Mouse (Mus musculus) layer of hippocampus, postnatal 14 days (tissue): ENCODE measurements at regions not wholly inside any gene's neighbourhood (a gene's known extent, or its start where the extent isn't known, plus 50 kb on each side); places are given as distances from the start of the nearest gene placed in this dataset.

ENCODE experiments used
- DNase-seq, 2 experiments: peaks; one replicate each; pipeline ENCODE4 v3.0.0; 2021 to 2022; ENCODE audit warnings: low spot score in 2 of 2, mixed read lengths in 1 of 2

DNA sequence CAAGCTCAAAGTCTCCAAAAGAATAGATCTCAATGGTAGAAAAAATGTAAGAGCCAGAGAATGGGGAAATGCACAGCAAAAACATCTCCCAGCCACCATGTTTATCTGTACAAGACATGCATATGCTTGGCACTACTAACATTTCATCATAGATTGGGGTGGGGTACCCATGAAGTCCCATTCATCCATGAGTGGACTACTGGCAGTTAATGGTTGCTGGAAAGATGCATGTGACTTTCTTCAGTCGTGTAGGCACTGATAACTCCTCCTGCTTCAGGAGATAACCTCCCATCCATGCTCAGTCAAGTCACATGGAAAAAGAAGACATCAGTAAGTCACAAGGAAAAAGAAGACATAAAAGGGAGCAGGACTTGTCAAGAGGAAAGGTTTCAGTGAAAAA, 65.3 kb downstream of the Lpar4 start:
- DNase-seq: no peak

DNA sequence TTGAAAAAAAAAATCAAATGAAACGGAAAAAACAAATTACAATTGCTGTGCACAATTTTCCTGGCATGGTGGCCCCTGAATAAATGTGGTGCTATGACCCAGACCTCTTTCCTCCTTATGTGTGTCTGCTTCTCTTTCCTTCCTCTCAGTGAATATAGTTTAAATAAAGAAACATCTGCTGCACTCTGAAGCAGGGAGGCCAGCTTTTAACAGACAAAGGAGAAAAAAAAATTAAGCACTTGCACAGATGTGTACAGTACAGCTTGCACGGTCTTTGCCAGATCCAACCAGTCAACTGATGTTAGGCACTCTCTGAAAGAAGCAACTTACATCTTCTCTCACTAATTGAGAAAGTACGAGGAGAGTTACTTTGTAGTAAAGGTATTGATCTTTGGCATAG, 66.4 kb downstream of the Lpar4 start:
- DNase-seq: no peak

DNA sequence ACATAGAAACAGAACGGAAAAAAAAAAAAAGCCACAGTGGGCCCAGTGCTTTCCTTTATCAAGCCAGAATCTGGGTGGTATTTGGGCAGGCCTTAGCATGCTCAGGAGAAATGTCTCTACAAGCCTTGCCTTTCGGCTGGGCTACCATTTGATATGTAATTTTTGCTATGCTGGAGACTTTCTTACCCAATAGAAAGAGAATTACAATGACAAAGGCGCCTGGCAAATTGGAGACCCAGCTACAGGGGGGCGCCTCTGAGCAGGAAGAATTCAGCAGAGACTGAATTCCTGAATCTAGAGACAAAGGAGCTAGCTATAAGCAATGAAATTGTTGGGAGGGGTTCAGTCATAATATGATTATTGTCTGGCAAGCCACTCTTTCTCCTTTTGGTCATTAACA, 67.4 kb downstream of the Lpar4 start:
- DNase-seq: no peak

DNA sequence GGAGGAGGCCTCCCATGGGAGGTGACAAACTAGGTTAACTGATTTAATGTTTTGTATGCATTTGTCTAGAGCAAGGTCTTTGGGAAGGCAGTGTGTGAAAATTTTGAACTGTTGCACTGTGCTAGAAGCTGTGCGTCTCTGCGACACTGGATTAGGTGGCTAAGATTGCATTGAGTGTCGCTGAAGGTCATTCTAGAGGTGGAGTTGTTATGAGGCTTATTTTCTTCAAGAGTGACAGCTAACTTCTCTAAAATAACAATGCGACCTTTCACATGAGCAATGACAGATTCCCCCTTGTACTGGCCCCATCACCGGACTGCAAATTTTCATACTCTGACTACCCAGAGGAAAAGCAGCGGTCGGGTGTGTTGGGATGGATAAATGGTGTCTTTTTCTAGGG, 83.8 kb upstream of the P2ry10 start:
- no peak for DNase-seq

DNA sequence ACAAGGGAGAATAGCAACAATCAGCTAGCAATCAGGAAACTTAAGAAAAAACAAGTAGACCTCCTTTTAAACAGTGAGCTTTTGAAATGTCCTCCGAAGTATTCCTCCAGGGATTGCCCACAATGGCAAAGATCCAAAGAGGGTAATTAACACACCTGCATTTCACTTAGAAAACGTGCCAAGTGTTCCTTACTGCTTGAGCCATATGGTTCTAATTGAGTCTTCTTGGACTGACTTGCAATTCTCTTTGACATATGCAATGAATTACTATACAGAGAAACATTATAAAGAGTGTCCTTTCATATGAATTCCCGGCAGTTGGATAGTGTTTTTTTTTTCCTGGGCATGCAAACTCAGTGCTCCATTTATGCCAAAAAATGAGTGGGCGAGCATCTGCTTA, 79.3 kb upstream of the P2ry10 start:
- DNase-seq: no peak

DNA sequence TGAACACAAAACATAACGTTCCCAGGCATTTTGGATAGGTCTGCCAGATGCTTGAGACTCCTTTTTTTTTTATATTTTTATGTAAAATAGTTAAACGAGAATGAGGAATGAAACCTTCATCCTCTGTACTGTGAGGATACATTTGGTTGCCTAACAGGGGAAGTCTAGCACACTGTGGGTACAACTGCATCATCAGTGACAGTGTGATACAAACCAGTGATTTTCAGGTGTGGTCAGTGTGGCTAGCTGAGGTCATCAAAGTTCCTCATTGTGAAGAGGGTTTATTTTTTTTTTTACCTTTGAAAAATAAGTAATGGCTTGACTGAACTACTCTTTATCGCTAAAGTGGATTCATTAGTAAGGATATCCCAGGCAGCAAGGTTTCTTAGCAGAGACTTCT, 75.7 kb upstream of the P2ry10 start:
- no peak for DNase-seq

DNA sequence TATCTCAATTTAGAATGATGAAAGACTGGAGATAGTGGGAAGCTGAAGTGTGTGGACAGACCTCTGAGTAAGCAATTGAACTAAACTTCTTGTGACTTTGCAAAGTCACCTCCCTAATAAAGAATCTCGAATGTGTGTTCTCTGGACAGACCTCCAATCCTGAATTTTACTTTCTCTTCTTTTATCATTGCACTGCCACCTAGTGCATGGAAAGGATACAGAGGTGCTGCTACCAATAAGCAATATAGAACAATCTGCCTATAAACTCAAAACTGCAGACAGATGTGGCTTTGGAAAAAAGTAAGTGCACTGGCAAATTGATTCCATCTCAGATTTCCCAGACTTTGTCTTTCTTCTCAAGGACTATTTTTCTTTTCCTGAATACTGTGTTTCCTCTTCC, 73.0 kb upstream of the P2ry10 start:
- DNase-seq: peak in 1 of 2 experiments; percentile 5

DNA sequence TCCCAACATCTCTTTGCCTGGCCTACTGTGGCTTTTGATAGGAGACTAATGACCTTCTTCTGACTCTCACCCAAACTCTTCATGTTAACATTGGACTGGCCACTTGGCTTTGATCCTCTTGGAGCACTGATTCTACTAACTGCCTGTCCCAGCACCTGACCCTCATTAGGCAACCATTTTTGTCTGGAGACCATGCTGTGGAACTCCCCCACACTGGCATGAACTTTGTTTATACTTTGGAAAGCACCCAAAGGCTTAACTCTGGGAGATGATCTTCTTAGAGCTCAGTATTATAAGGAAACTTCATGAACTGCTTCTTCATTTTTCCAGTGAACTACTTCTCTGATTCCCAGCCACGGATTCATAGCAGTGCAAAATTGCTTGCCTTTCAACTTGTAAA, 56.6 kb upstream of the P2ry10 start:
- DNase-seq: no peak

DNA sequence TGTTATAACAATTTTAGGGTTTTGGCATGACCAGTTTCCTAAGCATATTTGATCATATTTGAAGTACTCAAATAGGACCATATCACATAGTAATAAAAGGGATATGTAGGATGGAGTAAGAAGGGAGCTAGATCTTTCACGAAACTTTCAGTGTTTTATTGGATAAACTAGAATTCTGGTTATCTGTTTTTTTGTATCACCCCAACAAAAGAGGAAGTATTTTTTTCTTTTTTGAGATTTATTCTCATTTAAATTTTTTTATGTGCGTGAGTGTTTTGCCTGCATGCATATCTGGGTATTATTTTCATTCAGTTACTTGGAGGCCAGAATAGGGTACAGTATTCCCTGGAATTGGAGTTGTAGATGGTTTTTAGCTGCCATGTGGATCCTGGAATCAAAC, 50.3 kb upstream of the P2ry10 start:
- no peak for DNase-seq
